Mouse (Mus musculus): ENCODE data around the gene Adam23.

DNA sequence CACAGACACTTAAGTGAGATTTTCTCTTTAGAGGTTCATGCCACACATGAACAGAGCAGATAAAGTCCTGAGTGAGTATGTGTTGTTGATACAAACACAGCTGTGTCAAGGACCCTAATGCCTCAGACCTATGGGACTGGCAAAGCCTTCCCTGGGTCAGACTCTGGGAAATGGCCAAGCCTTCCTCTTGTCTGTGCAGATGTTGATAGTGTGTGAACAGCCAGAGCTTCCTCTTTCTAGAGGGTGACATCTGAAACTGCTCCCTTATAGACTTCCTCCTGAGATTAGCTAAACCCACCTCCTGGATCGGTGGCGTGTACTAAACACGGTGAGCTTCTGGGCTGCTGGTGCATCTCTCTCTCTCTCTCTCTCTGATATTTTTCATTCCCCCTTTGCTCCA, 8.2 kb upstream of the Adam23 start:
- TF ChIP-seq POLR2AphosphoS2 (IDR thresholded peaks at IDR 0.05; ENCODE audit: insufficient read length, low read depth) (no peak), POLR2A (IDR thresholded peaks at IDR 0.05; ENCODE audit: insufficient read length, low read depth) (no peak), MYOG (IDR thresholded peaks at IDR 0.05; ENCODE audit: control insufficient read depth in 1 of 3, insufficient read depth in 1 of 3, insufficient read length in 2 of 3, low read depth in 2 of 3) (no peak), MAX (IDR thresholded peaks at IDR 0.05; ENCODE audit: low read depth) (no peak), TCF12 (IDR thresholded peaks at IDR 0.05; ENCODE audit: insufficient read depth, poor library complexity, severe bottlenecking) (no peak)

All from myocyte (in vitro differentiated cells).